Mouse (Mus musculus) midbrain, embryonic 10.5 days (tissue): ENCODE measurements around the gene Taf1b. TPM values are rescaled to one million over a fixed set of nuclear protein-coding genes. Genes with fewer than 3 reads are reported as not detected.
A peak's percentile ranks its signal among the peaks of the same experiment; 100 is the strongest.
"Not testable (repeated sequence)": the region's sequence is repeated elsewhere in the genome, so short reads cannot be mapped to it uniquely, and the experiment has no call there.

Experiments
- DNase-seq: peaks from one replicate; pipeline ENCODE4 v3.0.0-alpha.2; 2017; ENCODE audit warnings: low spot score
- H3K27ac ChIP-seq: fragments of 300-500 bp; sonication (generic); replicated peaks from 2 replicates; pipeline ENCODE4 v1.5.1; 2016; ENCODE audit warnings: mild to moderate bottlenecking
- H3K27me3 ChIP-seq: fragments of 300-500 bp; sonication (generic); 2 replicates; pipeline ENCODE4 v1.6.1; 2016; ENCODE audit warnings: low read depth, mild to moderate bottlenecking; ENCODE audit not compliant: poor library complexity, severe bottlenecking
- H3K36me3 ChIP-seq: fragments of 300-500 bp; sonication (generic); 2 replicates; pipeline ENCODE4 v1.6.1; 2016; ENCODE audit warnings: mild to moderate bottlenecking, moderate library complexity
- H3K4me1 ChIP-seq: fragments of 300-500 bp; sonication (generic); 2 replicates; pipeline ENCODE4 v1.6.1; 2016
- H3K4me3 ChIP-seq: fragments of 300-500 bp; sonication (generic); 2 replicates; pipeline ENCODE4 v1.5.1; 2016; ENCODE audit warnings: mild to moderate bottlenecking, moderate library complexity
- H3K9me3 ChIP-seq: fragments of 300-500 bp; sonication (generic); replicated peaks from 2 replicates; pipeline ENCODE4 v1.6.1; 2016; ENCODE audit warnings: mild to moderate bottlenecking
- WGBS: fragments of 180-500 bp; shearing (Covaris S2); methylation state at CpG from one replicate; pipeline ENCODE4 v1.1.7; 2016; 5-methylcytosine and 5-hydroxymethylcytosine counted together
- polyA plus RNA-seq: library from polyadenylated mRNA; unstranded; fragments of >200 nt; fragmentation: Nextera tagmentation; extraction: Ambion mirVana; gene quantifications from 2 replicates; pipeline ENCODE4 v1.2.1, GENCODE M21; 2016

The Taf1b gene
- polyA plus RNA-seq, 1 experiment from 2014 or later = 30.2 TPM

- not testable (repeated sequence) for H3K27me3 ChIP-seq, H3K36me3 ChIP-seq, DNase-seq, H3K9me3 ChIP-seq, H3K4me1 ChIP-seq
- Histone ChIP-seq H3K4me3 (peak overlapping the region; percentile 81), H3K27ac (peak overlapping the region; percentile 89)
- WGBS = 2% methylated on average over 9 of the region's 9 CpGs
Observed at GRCm38 (mm10) chr12:24498841-24499485, 804 bp downstream of the Taf1b start.

- DNase-seq = no peak
- no peaks in the 10 kb centered on the region for H3K9me3 ChIP-seq
Observed at GRCm38 (mm10) chr12:24517118-24517517, 19.0 kb downstream of the Taf1b start.

GRCm38 (mm10) chr12:24521076-24521475 lies 22.9 kb downstream of the Taf1b start:
- DNase-seq = no peak
- H3K36me3 ChIP-seq = peaks cover 48% of the 10 kb centered on the region
- WGBS = 84% methylated on average over 3 of the region's 3 CpGs
- H3K9me3 ChIP-seq = no peaks in the 10 kb centered on the region
- no peaks in the 10 kb centered on the region for H3K27me3 ChIP-seq
- H3K4me3 ChIP-seq = no peak overlapping the region
- H3K4me1 ChIP-seq = no peaks in the 10 kb centered on the region
- no peak overlapping the region for H3K27ac ChIP-seq

More at GRCm38 (mm10) chr12:24517118-24517517, 19.0 kb downstream of the Taf1b start:
- Histone ChIP-seq H3K4me1 (no peaks in the 10 kb centered on the region), H3K27me3 (no peaks in the 10 kb centered on the region), H3K4me3 (no peak overlapping the region), H3K36me3 (peaks cover 70% of the 10 kb centered on the region), H3K27ac (no peak overlapping the region)
- 95% methylated on average over 8 of the region's 8 CpGs for WGBS

GRCm38 (mm10) chr12:24525065-24525464 lies 26.9 kb downstream of the Taf1b start:
- H3K9me3 ChIP-seq, H3K27me3 ChIP-seq, H3K4me3 ChIP-seq, H3K27ac ChIP-seq, H3K4me1 ChIP-seq, DNase-seq: not testable (repeated sequence)
- H3K36me3 ChIP-seq = peaks cover 17% of the 10 kb centered on the region; the same call in 1 of the 2 replicates
- 95% methylated on average over 7 of the region's 7 CpGs for WGBS

GRCm38 (mm10) chr12:24536390-24536789 lies 38.2 kb downstream of the Taf1b start:
- no peak overlapping the region for H3K27ac ChIP-seq
- no peak for DNase-seq
- WGBS = 77% methylated on average over 5 of the region's 5 CpGs
- no peak overlapping the region for H3K4me3 ChIP-seq
- H3K4me1 ChIP-seq = peaks cover 7% of the 10 kb centered on the region; the same call in 1 of the 2 replicates
- H3K9me3 ChIP-seq = no peaks in the 10 kb centered on the region
- H3K27me3 ChIP-seq = no peaks in the 10 kb centered on the region
- peaks cover 12% of the 10 kb centered on the region; the same call in 1 of the 2 replicates for H3K36me3 ChIP-seq

GRCm38 (mm10) chr12:24537201-24537600 lies 39.0 kb downstream of the Taf1b start:
- DNase-seq = no peak
- Histone ChIP-seq H3K27ac (no peak overlapping the region), H3K4me3 (no peak overlapping the region), H3K4me1 (peaks cover 7% of the 10 kb centered on the region; the same call in 1 of the 2 replicates), H3K9me3 (no peaks in the 10 kb centered on the region), H3K36me3 (0 out of 2 replicates have a peak, but pooled peaks cover 7% of the 10 kb centered on the region), H3K27me3 (no peaks in the 10 kb centered on the region)
- 70% methylated on average over 2 of the region's 2 CpGs for WGBS

GRCm38 (mm10) chr12:24537965-24538364 lies 39.8 kb downstream of the Taf1b start:
- H3K4me3 ChIP-seq = no peak overlapping the region
- H3K36me3 ChIP-seq = 0 out of 2 replicates have a peak, but pooled peaks cover 4% of the 10 kb centered on the region
- no peak for DNase-seq
- no peaks in the 10 kb centered on the region for H3K9me3 ChIP-seq
- H3K27ac ChIP-seq = no peak overlapping the region
- no peaks in the 10 kb centered on the region for H3K27me3 ChIP-seq
- H3K4me1 ChIP-seq = peaks cover 7% of the 10 kb centered on the region; the same call in 1 of the 2 replicates
- WGBS = 91% methylated on average over 4 of the region's 4 CpGs

GRCm38 (mm10) chr12:24541426-24542154 lies 43.4 kb downstream of the Taf1b start:
- no peak overlapping the region for H3K4me3 ChIP-seq
- DNase-seq = no peak
- no peak overlapping the region for H3K27ac ChIP-seq
- WGBS = 85% methylated on average over 16 of the region's 16 CpGs
- no peaks in the 10 kb centered on the region for H3K27me3 ChIP-seq
- H3K36me3 ChIP-seq = peaks cover 10% of the 10 kb centered on the region
- peaks cover 7% of the 10 kb centered on the region; the same call in 1 of the 2 replicates for H3K4me1 ChIP-seq
- no peaks in the 10 kb centered on the region for H3K9me3 ChIP-seq

GRCm38 (mm10) chr12:24547686-24548085 lies 49.5 kb downstream of the Taf1b start:
- peaks cover 33% of the 10 kb centered on the region for H3K36me3 ChIP-seq

GRCm38 (mm10) chr12:24548885-24549284 lies 50.7 kb downstream of the Taf1b start:
- Histone ChIP-seq H3K27ac (no peak overlapping the region), H3K36me3 (peaks cover 33% of the 10 kb centered on the region), H3K9me3 (no peaks in the 10 kb centered on the region), H3K4me3 (no peak overlapping the region), H3K4me1 (no peaks in the 10 kb centered on the region), H3K27me3 (no peaks in the 10 kb centered on the region)
- WGBS = 86% methylated on average over 6 of the region's 6 CpGs
- no peak for DNase-seq

More at GRCm38 (mm10) chr12:24547686-24548085, 49.5 kb downstream of the Taf1b start:
- Histone ChIP-seq H3K4me3 (no peak overlapping the region), H3K27me3 (no peaks in the 10 kb centered on the region), H3K4me1 (no peaks in the 10 kb centered on the region), H3K27ac (no peak overlapping the region), H3K9me3 (no peaks in the 10 kb centered on the region)
- no peak for DNase-seq
- 92% methylated on average over 8 of the region's 8 CpGs for WGBS

GRCm38 (mm10) chr12:24552531-24552930 lies 54.4 kb downstream of the Taf1b start:
- no peak for DNase-seq
- Histone ChIP-seq H3K36me3 (peaks cover 28% of the 10 kb centered on the region), H3K4me3 (no peak overlapping the region), H3K27ac (no peak overlapping the region), H3K4me1 (no peaks in the 10 kb centered on the region), H3K27me3 (no peaks in the 10 kb centered on the region), H3K9me3 (no peaks in the 10 kb centered on the region)
- 77% methylated on average over 2 of the region's 2 CpGs for WGBS

- H3K27ac ChIP-seq = no peak overlapping the region
- H3K9me3 ChIP-seq = no peaks in the 10 kb centered on the region
- H3K4me1 ChIP-seq = no peaks in the 10 kb centered on the region
- no peaks in the 10 kb centered on the region for H3K27me3 ChIP-seq
- no peak for DNase-seq
- peaks cover 13% of the 10 kb centered on the region for H3K36me3 ChIP-seq
- H3K4me3 ChIP-seq = no peak overlapping the region
- WGBS = 85% methylated on average over 8 of the region's 8 CpGs
Observed at GRCm38 (mm10) chr12:24555976-24556375, 57.8 kb downstream of the Taf1b start.

GRCm38 (mm10) chr12:24563395-24563960 lies 65.3 kb downstream of the Taf1b start:
- H3K4me3 ChIP-seq = no peak overlapping the region
- no peak for DNase-seq
- no peaks in the 10 kb centered on the region for H3K27me3 ChIP-seq
- no peaks in the 10 kb centered on the region for H3K9me3 ChIP-seq
- no peaks in the 10 kb centered on the region for H3K4me1 ChIP-seq
- WGBS = 87% methylated on average over 7 of the region's 7 CpGs
- H3K36me3 ChIP-seq = 0 out of 2 replicates have a peak, but pooled peaks cover 3% of the 10 kb centered on the region
- no peak overlapping the region for H3K27ac ChIP-seq
